Mouse (Mus musculus) CH12.LX (cell line): ENCODE data around the gene Endog.
A peak's percentile ranks its signal among the peaks of the same experiment; 100 is the strongest.

ENCODE experiments used
- CTCF ChIP-seq, 2 experiments: IDR thresholded peaks in 1 of 2; conservative IDR thresholded peaks in 1 of 2; 2 replicates each; pipeline ENCODE4 v1.5.1; 2011 to 2012; ENCODE audit warnings: low read depth in 2 of 2, low read length in 2 of 2, improper control_type of control experiment in 1 of 2, inconsistent platforms in 1 of 2, mild to moderate bottlenecking in 1 of 2, moderate library complexity in 1 of 2
- ETS1 ChIP-seq: conservative IDR thresholded peaks from 2 replicates; pipeline ENCODE4 v1.6.1; 2012; ENCODE audit warnings: low read depth, mild to moderate bottlenecking, inconsistent platforms, low read length, improper control_type of control experiment, moderate library complexity
- POLR2A ChIP-seq: IDR thresholded peaks from 2 replicates; pipeline ENCODE4 v1.6.1; 2011; ENCODE audit warnings: low read depth, mild to moderate bottlenecking, improper control_type of control experiment, low read length
- RCOR1 ChIP-seq: conservative IDR thresholded peaks from 2 replicates; pipeline ENCODE4 v1.6.1; 2012; ENCODE audit warnings: low read depth, mild to moderate bottlenecking, inconsistent platforms, low read length, improper control_type of control experiment
- USF1 ChIP-seq: IDR thresholded peaks from 2 replicates; pipeline ENCODE4 v1.6.1; 2014; ENCODE audit warnings: low read depth, mild to moderate bottlenecking, inconsistent platforms, low read length, improper control_type of control experiment
- ZC3H11A ChIP-seq: IDR thresholded peaks from 2 replicates; pipeline ENCODE4 v1.6.1; 2012; ENCODE audit warnings: low read depth, mild to moderate bottlenecking, inconsistent platforms, low read length, improper control_type of control experiment

GRCm38 (mm10) chr2:30171371-30171996 lies at the start of gene Endog:
- TF ChIP-seq ETS1, result no peak
- TF ChIP-seq USF1, result no peak
- TF ChIP-seq CTCF (conservative IDR thresholded peaks at IDR 0.05 in 1 of 2, IDR thresholded peaks at IDR 0.05 in 1 of 2; ENCODE audit: low read depth in 2 of 2, low read length in 2 of 2), result no peak
- peak; percentile 76 for TF ChIP-seq POLR2A
- no peak for TF ChIP-seq RCOR1
- TF ChIP-seq ZC3H11A, result no peak
